Mouse (Mus musculus): ENCODE results near the gene Olfr1123. TPM values are rescaled to one million over a fixed set of nuclear protein-coding genes. Genes with fewer than 3 reads are reported as not detected.

Gene Olfr1123
- polyA plus RNA-seq, 1 experiment from 2014 or later: not detected

- no peaks in the 10 kb centered on the region for H3K4me1 ChIP-seq (replicated peaks; ENCODE audit: control insufficient read depth, insufficient read depth, low read length)
- no peak overlapping the region for H3K4me2 ChIP-seq (ENCODE audit: low read length)
- no peaks in the 10 kb centered on the region for H3K36me3 ChIP-seq (ENCODE audit: control insufficient read depth, insufficient read depth)
- no peak overlapping the region for H3K9ac ChIP-seq (replicated peaks; ENCODE audit: low read depth, low read length)
- ATAC-seq: no peak
- H3K27ac ChIP-seq (ENCODE audit: low read length): no peak overlapping the region
- no peaks in the 10 kb centered on the region for H3K27me3 ChIP-seq (replicated peaks; ENCODE audit: control insufficient read depth, insufficient read depth, low read length)
- no peaks in the 10 kb centered on the region for H3K9me3 ChIP-seq (ENCODE audit: control insufficient read depth, low read length)
- 96% methylated on average over 4 of the region's 4 CpGs for WGBS
- no peak overlapping the region for H3K4me3 ChIP-seq (replicated peaks; ENCODE audit: low read length)
Measured at GRCm38 (mm10) chr2:87461769-87462168, 45.3 kb downstream of the Olfr1123 start.

Other genes with a start within 250 kb of the Olfr1123 start
- not detected in 2 replicates for gene Olfr1112, start 228.8 kb upstream of the Olfr1123 start, polyA plus RNA-seq (2015; fragmentation: Nextera tagmentation; extraction: Ambion mirVana)
- not detected in 2 replicates for gene Olfr1113, start 207.7 kb upstream of the Olfr1123 start, polyA plus RNA-seq (2015; fragmentation: Nextera tagmentation; extraction: Ambion mirVana)
- not detected in 2 replicates for gene Olfr1115, start 168.6 kb upstream of the Olfr1123 start, polyA plus RNA-seq (2015; fragmentation: Nextera tagmentation; extraction: Ambion mirVana)
- not detected in 2 replicates for gene Olfr1116, start 149.1 kb upstream of the Olfr1123 start, polyA plus RNA-seq (2015; fragmentation: Nextera tagmentation; extraction: Ambion mirVana)
- not detected in 2 replicates for gene Olfr1118, start 109.1 kb upstream of the Olfr1123 start, polyA plus RNA-seq (2015; fragmentation: Nextera tagmentation; extraction: Ambion mirVana)
- not detected in 2 replicates for gene Olfr1120, start 61.8 kb upstream of the Olfr1123 start, polyA plus RNA-seq (2015; fragmentation: Nextera tagmentation; extraction: Ambion mirVana)
- gene Olfr1121, start 46.7 kb upstream of the Olfr1123 start, polyA plus RNA-seq (2015; fragmentation: Nextera tagmentation; extraction: Ambion mirVana): not detected in 2 replicates
- not detected in 2 replicates for gene Olfr1122, start 30.8 kb upstream of the Olfr1123 start, polyA plus RNA-seq (2015; fragmentation: Nextera tagmentation; extraction: Ambion mirVana)
- gene Olfr1124, start 13.6 kb downstream of the Olfr1123 start, polyA plus RNA-seq (2015; fragmentation: Nextera tagmentation; extraction: Ambion mirVana): 0.09 TPM in 1 of 2 replicates, not detected in the other
- not detected in 2 replicates for gene Olfr1126, start 37.3 kb downstream of the Olfr1123 start, polyA plus RNA-seq (2015; fragmentation: Nextera tagmentation; extraction: Ambion mirVana)
- gene Pramel7, start 80.5 kb downstream of the Olfr1123 start, polyA plus RNA-seq (2015; fragmentation: Nextera tagmentation; extraction: Ambion mirVana): not detected in 2 replicates
- gene Pramel6, start 89.9 kb downstream of the Olfr1123 start, polyA plus RNA-seq (2015; fragmentation: Nextera tagmentation; extraction: Ambion mirVana): not detected in 2 replicates
- gene Olfr153, start 115.2 kb downstream of the Olfr1123 start, polyA plus RNA-seq (2015; fragmentation: Nextera tagmentation; extraction: Ambion mirVana): not detected in 2 replicates
- gene Olfr1128, start 128.9 kb downstream of the Olfr1123 start, polyA plus RNA-seq (2015; fragmentation: Nextera tagmentation; extraction: Ambion mirVana): not detected in 2 replicates
- not detected in 2 replicates for gene Olfr1129, start 157.3 kb downstream of the Olfr1123 start, polyA plus RNA-seq (2015; fragmentation: Nextera tagmentation; extraction: Ambion mirVana)
- not detected in 2 replicates for gene Olfr1130, start 189.6 kb downstream of the Olfr1123 start, polyA plus RNA-seq (2015; fragmentation: Nextera tagmentation; extraction: Ambion mirVana)
- not detected in 2 replicates for gene Olfr1131, start 210.5 kb downstream of the Olfr1123 start, polyA plus RNA-seq (2015; fragmentation: Nextera tagmentation; extraction: Ambion mirVana)
- gene Olfr1132, start 220.9 kb downstream of the Olfr1123 start, polyA plus RNA-seq (2015; fragmentation: Nextera tagmentation; extraction: Ambion mirVana): not detected in 2 replicates
- not detected in 2 replicates for gene Olfr1133, start 230.7 kb downstream of the Olfr1123 start, polyA plus RNA-seq (2015; fragmentation: Nextera tagmentation; extraction: Ambion mirVana)
- not detected in 2 replicates for gene Olfr1134, start 241.8 kb downstream of the Olfr1123 start, polyA plus RNA-seq (2015; fragmentation: Nextera tagmentation; extraction: Ambion mirVana)

Data from forebrain, embryonic 16.5 days (tissue).